Mouse (Mus musculus): Measurements from ENCODE around the gene Myo3b. TPM values are rescaled to one million over a fixed set of nuclear protein-coding genes. Genes with fewer than 3 reads are reported as not detected.

Gene Myo3b
- total and polyA plus RNA-seq, 3 experiments = 0.08 TPM; not detected in 2

DNA sequence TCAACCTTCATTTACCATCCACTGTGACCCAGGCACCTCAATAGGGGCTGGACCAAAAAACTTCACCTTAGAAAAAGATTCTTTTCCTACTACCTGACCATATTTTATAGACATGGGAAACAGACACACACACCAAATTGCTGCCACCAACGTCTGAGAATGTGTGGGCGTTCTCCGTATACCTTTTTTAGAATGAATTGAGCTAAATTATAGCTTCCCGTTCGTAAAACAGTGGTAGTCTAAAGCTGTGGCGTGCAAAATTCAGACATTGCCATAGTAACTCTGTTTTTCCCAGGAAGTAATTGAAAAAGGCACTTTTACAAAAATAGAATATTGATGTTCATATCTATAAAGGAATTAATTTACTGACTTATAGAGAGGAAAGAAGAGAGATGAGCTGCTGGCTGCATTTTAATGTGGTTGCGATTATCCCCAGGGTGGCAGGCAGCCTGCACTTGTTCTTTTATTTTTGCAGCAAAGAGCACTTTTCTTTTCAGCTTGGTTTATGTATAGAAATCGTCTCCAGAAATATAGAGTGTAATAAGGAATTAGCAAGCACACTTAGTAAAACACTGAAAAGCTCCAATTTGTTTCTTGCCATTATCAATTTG lies 116.4 kb downstream of the Myo3b start:
- intact Hi-C loops (cut with DNase I) = no loop called here
- 83% methylated on average over 8 of the region's 8 CpGs for WGBS

DNA sequence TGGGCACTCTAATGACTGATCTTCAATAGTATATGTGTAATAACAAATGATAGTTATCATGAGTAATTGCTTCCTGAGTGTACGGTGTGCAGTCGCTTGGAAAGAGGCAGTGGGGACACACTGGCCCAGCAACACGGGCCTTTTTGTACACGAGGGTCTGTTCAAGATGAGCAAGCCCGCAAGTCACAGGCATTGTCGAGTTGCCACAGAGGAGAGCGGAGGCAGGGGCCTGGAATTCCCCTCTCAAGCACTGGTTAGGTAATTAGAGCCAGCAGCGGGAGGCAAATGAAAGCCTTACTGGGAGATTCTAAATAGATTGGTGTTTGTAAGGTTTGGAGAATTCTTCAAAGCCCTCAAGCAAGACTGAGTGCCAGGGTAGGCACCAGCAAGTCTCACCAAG lies 120.6 kb downstream of the Myo3b start:
- no peak for DNase-seq
- intact Hi-C loops (cut with DNase I) = no loop called here
- 48% methylated on average over 8 of the region's 8 CpGs for WGBS
- Histone ChIP-seq H3K79me2 (replicated peaks; ENCODE audit: control insufficient read depth, insufficient read depth, low read length) (no peaks in the 10 kb centered on the region), H3K4me3 (no peak overlapping the region), H3K27ac (no peak overlapping the region), H3K9ac (ENCODE audit: low read depth, low read length) (no peak overlapping the region), H3K36me3 (ENCODE audit: control insufficient read depth, insufficient read depth, low read length) (no peaks in the 10 kb centered on the region), H3K27me3 (ENCODE audit: control insufficient read depth, insufficient read depth, low read length) (no peaks in the 10 kb centered on the region; the same call in 1 of the 2 replicates), H3K4me1 (ENCODE audit: control insufficient read depth, insufficient read depth, low read length) (no peaks in the 10 kb centered on the region)
- no peak for TF ChIP-seq CTCF (IDR thresholded peaks at IDR 0.05)
- no peak for TF ChIP-seq EP300 (IDR thresholded peaks at IDR 0.05; ENCODE audit: insufficient read depth, low read depth, low read length)
- TF ChIP-seq POLR2A (IDR thresholded peaks at IDR 0.05; ENCODE audit: insufficient read depth, low read depth, low read length) = no peak

More for the DNA sequence above, 116.4 kb downstream of the Myo3b start:
- Histone ChIP-seq H3K27ac (no peak overlapping the region), H3K4me3 (no peak overlapping the region), H3K36me3 (ENCODE audit: control insufficient read depth, insufficient read depth, low read length) (no peaks in the 10 kb centered on the region), H3K79me2 (replicated peaks; ENCODE audit: control insufficient read depth, insufficient read depth, low read length) (no peaks in the 10 kb centered on the region), H3K27me3 (ENCODE audit: control insufficient read depth, insufficient read depth, low read length) (no peaks in the 10 kb centered on the region; the same call in 1 of the 2 replicates), H3K4me1 (ENCODE audit: control insufficient read depth, insufficient read depth, low read length) (no peaks in the 10 kb centered on the region), H3K9ac (ENCODE audit: low read depth, low read length) (no peak overlapping the region)
- TF ChIP-seq CTCF (IDR thresholded peaks at IDR 0.05) (no peak), EP300 (IDR thresholded peaks at IDR 0.05; ENCODE audit: insufficient read depth, low read depth, low read length) (no peak), POLR2A (IDR thresholded peaks at IDR 0.05; ENCODE audit: insufficient read depth, low read depth, low read length) (no peak)
- no peak for DNase-seq

DNA sequence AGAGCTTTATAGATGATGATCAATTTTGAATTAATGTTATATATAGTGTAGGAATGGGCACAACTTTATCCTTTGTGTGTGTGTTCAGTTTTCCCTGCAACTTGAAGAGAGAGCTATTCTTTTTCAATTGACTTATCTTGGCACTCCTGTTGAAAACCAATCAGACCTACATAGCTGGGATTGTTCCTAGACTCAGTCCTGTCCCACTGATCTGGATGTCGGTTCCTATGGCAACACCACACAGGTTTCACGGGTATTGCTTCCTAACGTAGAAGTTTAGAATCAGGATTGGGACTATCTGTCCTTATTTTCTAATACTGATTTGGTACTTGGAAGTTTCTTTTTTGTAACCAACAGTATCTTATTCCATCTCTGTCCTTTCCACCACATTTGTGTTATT lies 127.3 kb downstream of the Myo3b start:
- Histone ChIP-seq H3K9ac (ENCODE audit: low read depth, low read length) (no peak overlapping the region), H3K27me3 (ENCODE audit: control insufficient read depth, insufficient read depth, low read length) (no peaks in the 10 kb centered on the region), H3K79me2 (replicated peaks; ENCODE audit: control insufficient read depth, insufficient read depth, low read length) (no peaks in the 10 kb centered on the region), H3K4me1 (ENCODE audit: control insufficient read depth, insufficient read depth, low read length) (no peaks in the 10 kb centered on the region), H3K36me3 (ENCODE audit: control insufficient read depth, insufficient read depth, low read length) (no peaks in the 10 kb centered on the region), H3K4me3 (no peak overlapping the region), H3K27ac (no peak overlapping the region)
- intact Hi-C loops (cut with DNase I) = no loop called here
- WGBS = 58% methylated on average over 3 of the region's 3 CpGs
- DNase-seq = no peak
- TF ChIP-seq POLR2A (IDR thresholded peaks at IDR 0.05; ENCODE audit: insufficient read depth, low read depth, low read length) (no peak), EP300 (IDR thresholded peaks at IDR 0.05; ENCODE audit: insufficient read depth, low read depth, low read length) (no peak), CTCF (IDR thresholded peaks at IDR 0.05) (no peak)

DNA sequence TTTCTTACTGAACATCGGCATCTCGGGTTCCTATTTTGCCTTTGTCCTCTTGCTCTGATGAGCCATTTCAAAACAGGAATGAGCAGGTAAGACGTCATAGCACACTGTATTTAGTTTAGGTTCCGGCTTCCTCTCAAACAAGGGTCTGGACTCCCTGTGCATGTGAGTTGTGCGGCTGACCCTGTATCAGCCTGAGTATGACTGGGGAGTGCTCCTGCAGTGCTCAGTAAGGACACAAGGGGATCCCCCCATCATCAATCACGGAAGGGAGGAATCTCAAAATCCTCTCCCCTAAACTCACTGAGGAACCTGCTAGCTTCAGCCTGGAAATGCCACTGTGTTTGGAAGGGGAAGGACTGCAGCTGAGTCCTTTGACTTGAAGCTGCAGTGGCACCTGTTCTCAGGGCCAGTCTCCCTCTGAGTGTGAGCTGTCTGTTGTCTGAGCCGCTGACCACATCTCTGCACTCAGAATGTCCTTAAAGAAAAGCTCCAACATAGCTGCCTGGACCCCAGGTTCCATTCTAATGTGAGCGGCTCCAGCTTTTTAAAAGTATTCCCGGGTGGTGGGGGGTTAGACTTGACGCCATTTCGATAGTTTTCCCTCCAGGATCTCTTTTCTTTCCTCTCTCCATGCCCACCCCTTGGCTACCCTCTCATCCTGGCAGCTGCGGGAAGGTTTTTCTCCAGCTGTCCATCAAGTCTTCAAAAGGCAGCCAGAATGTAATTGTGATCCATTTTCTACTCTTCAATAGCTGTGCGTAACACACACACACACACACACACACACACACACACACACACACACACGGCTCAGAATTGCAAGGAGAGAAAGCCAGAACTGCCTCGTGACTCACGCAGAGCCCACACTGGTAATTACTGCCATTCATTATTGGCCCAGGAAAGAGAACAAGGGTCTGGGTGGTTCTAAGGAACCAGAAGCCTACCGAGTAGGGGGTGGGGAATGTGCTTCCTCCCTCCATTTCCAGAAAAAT lies 129.3 kb downstream of the Myo3b start:
- no peak overlapping the region for H3K4me3 ChIP-seq
- H3K79me2 ChIP-seq (replicated peaks; ENCODE audit: control insufficient read depth, insufficient read depth, low read length) = no peaks in the 10 kb centered on the region
- H3K4me1 ChIP-seq (ENCODE audit: control insufficient read depth, insufficient read depth, low read length) = no peaks in the 10 kb centered on the region
- intact Hi-C loops (cut with DNase I) = no loop called here
- DNase-seq = no peak
- no peak for TF ChIP-seq CTCF (IDR thresholded peaks at IDR 0.05)
- no peak for TF ChIP-seq POLR2A (IDR thresholded peaks at IDR 0.05; ENCODE audit: insufficient read depth, low read depth, low read length)
- no peak for TF ChIP-seq EP300 (IDR thresholded peaks at IDR 0.05; ENCODE audit: insufficient read depth, low read depth, low read length)
- no peaks in the 10 kb centered on the region for H3K36me3 ChIP-seq (ENCODE audit: control insufficient read depth, insufficient read depth, low read length)
- no peak overlapping the region for H3K27ac ChIP-seq
- no peaks in the 10 kb centered on the region for H3K27me3 ChIP-seq (ENCODE audit: control insufficient read depth, insufficient read depth, low read length)
- no peak overlapping the region for H3K9ac ChIP-seq (ENCODE audit: low read depth, low read length)
- WGBS = 68% methylated on average over 17 of the region's 17 CpGs

DNA sequence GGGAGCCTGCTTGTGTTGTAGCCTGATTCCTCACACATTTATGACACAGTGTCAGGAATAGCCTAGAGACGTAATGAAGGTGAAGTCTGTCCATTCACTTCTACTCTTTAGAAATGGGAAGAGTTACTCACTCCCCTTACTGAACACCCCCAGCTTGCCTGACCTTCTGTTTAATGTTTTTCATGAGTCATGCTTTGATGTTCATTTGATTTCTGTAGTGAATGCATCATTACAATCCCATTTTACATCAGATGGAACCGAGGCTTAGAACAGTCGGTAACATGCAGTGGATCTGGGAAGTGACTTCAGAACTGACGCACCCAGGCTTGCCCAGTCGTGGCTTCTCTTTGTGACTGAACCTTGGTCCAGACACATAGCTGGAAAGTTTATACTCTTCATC lies 131.5 kb downstream of the Myo3b start:
- Histone ChIP-seq H3K4me1 (ENCODE audit: control insufficient read depth, insufficient read depth, low read length) (no peaks in the 10 kb centered on the region), H3K27ac (no peak overlapping the region), H3K4me3 (no peak overlapping the region), H3K27me3 (ENCODE audit: control insufficient read depth, insufficient read depth, low read length) (no peaks in the 10 kb centered on the region), H3K9ac (ENCODE audit: low read depth, low read length) (no peak overlapping the region), H3K36me3 (ENCODE audit: control insufficient read depth, insufficient read depth, low read length) (no peaks in the 10 kb centered on the region), H3K79me2 (replicated peaks; ENCODE audit: control insufficient read depth, insufficient read depth, low read length) (no peaks in the 10 kb centered on the region)
- 81% methylated on average over 5 of the region's 5 CpGs for WGBS
- DNase-seq = no peak
- intact Hi-C loops (cut with DNase I) = no loop called here
- TF ChIP-seq POLR2A (IDR thresholded peaks at IDR 0.05; ENCODE audit: insufficient read depth, low read depth, low read length) (no peak), EP300 (IDR thresholded peaks at IDR 0.05; ENCODE audit: insufficient read depth, low read depth, low read length) (no peak), CTCF (IDR thresholded peaks at IDR 0.05) (no peak)

Data from heart, adult 2 months (tissue).